In the genomic region with DNA sequence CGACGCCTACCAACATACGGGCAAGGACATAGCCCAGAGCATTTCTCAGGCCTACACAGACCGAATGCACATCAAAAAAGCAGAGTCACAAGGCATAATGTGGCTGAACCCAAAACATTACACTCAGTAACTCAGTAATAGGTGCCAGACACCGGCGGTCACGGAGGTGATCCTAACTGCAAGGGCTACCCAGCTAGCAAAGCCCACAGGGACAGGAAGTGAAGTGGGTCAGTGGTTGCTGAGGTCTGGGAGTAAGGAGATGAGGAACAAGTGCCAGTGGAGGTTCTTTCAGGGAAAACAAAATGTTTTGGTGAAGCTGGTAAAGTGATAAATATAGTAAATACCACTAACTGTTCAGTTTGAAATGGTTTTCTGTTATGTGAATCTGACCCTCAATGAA, we compare ENCODE assay signal across 21 mouse cellular contexts.
DNase-seq lines count a peak whose midpoint lies in the region; ATAC-seq lines count a peak whose summit lies in the region.
"Had no signal": no experiment of that assay in that cellular context is flagged by ENCODE, and none has a peak within 500 bp of the region (broad histone marks: within the 10 kb centered on the region; RNA-seq: fewer than 3 reads in every experiment).

No protein-coding gene starts in this region.

- H3K36me3 ChIP-seq in kidney, embryonic 16.5 days (ENCODE audit: insufficient read depth, low read length): peaks cover 55% of the 10 kb centered on the region
- H3K36me3 ChIP-seq in embryonic facial prominence, embryonic 11.5 days (replicated peaks; ENCODE audit: control insufficient read depth, insufficient read depth, low read depth, low read length): no peaks in the 10 kb centered on the region; the same call in 1 of the 2 replicates

- H3K4me1 ChIP-seq in kidney, embryonic 16.5 days (ENCODE audit: insufficient read depth, low read length): no peaks in the 10 kb centered on the region
- no peaks in the 10 kb centered on the region for H3K4me1 ChIP-seq in embryonic facial prominence, embryonic 11.5 days (ENCODE audit: control insufficient read depth, insufficient read depth, low read length)
- H3K4me1 ChIP-seq: embryonic facial prominence, embryonic 13.5 days; limb, embryonic 13.5 days; lung, embryonic 15.5 days; midbrain, embryonic 13.5 days had no signal

- H3K27ac ChIP-seq in kidney, embryonic 16.5 days (ENCODE audit: low read length): 0 out of 2 replicates have a peak overlapping the region, but pooled peaks have one; percentile 18
- H3K27ac ChIP-seq in embryonic facial prominence, embryonic 11.5 days (replicated peaks; ENCODE audit: low read depth, low read length): no peak overlapping the region
- H3K27ac ChIP-seq: embryonic facial prominence, embryonic 13.5 days; heart, adult 2 months; limb, embryonic 13.5 days; lung, embryonic 15.5 days; macrophage; midbrain, embryonic 13.5 days had no signal

- 87% methylated on average over 7 of the region's 7 CpGs for WGBS in kidney, embryonic 16.5 days
- 62% methylated on average over 7 of the region's 7 CpGs for WGBS in embryonic facial prominence, embryonic 11.5 days

- no peak overlapping the region for H3K9ac ChIP-seq in kidney, embryonic 16.5 days (replicated peaks; ENCODE audit: low read length)
- H3K9ac ChIP-seq in embryonic facial prominence, embryonic 11.5 days (replicated peaks; ENCODE audit: low read length): no peak overlapping the region
- H3K9ac ChIP-seq: embryonic facial prominence, embryonic 13.5 days; limb, embryonic 13.5 days; lung, embryonic 15.5 days; midbrain, embryonic 13.5 days had no signal

- no peaks in the 10 kb centered on the region for H3K9me3 ChIP-seq in kidney, embryonic 16.5 days (ENCODE audit: low read length)
- no peaks in the 10 kb centered on the region for H3K9me3 ChIP-seq in embryonic facial prominence, embryonic 11.5 days (replicated peaks; ENCODE audit: control insufficient read depth, low read length)
- H3K9me3 ChIP-seq: embryonic facial prominence, embryonic 13.5 days; limb, embryonic 13.5 days; lung, embryonic 15.5 days; midbrain, embryonic 13.5 days had no signal

- no peak for DNase-seq in kidney, adult 8-10 months
- peak; percentile 39 for DNase-seq in 416B (ENCODE audit: low read depth)
- peak; percentile 25 for DNase-seq in embryonic facial prominence, embryonic 11.5 days (ENCODE audit: low spot score)
- DNase-seq in ovary, postnatal 10 days (ENCODE audit: low spot score): no peak
- DNase-seq in layer of hippocampus, adult 9-10 months (ENCODE audit: low spot score): no peak
- DNase-seq: adrenal gland, postnatal 36 days; cerebellum, adult 18-20 months; gastrocnemius, postnatal 10 days; heart, adult 2 months; kidney, adult 18-20 months; right cerebral cortex, postnatal 14 days; spleen, adult 18-20 months; thymus, adult 2 months had no signal

- no peak for ATAC-seq in kidney, embryonic 16.5 days (ENCODE audit: low FRiP score, low TSS enrichment)
- no peak for ATAC-seq in embryonic facial prominence, embryonic 11.5 days (replicated peaks; ENCODE audit: insufficient number of reproducible peaks, low FRiP score, low TSS enrichment, low read depth)
- peak; percentile 86 for ATAC-seq in megakaryocyte progenitor cell, adult 5-6 weeks (replicated peaks; ENCODE audit: poor library complexity)
- ATAC-seq: forebrain, embryonic 14.5 days; midbrain, embryonic 13.5 days had no signal

- H3K27me3 ChIP-seq in kidney, embryonic 16.5 days (ENCODE audit: insufficient read depth, low read length): no peaks in the 10 kb centered on the region
- no peaks in the 10 kb centered on the region for H3K27me3 ChIP-seq in embryonic facial prominence, embryonic 11.5 days (ENCODE audit: control insufficient read depth, insufficient read depth, low read length)
- H3K27me3 ChIP-seq: embryonic facial prominence, embryonic 13.5 days; limb, embryonic 13.5 days; lung, embryonic 15.5 days; midbrain, embryonic 13.5 days had no signal

- no peak overlapping the region for H3K4me2 ChIP-seq in kidney, embryonic 16.5 days (replicated peaks; ENCODE audit: low read depth, low read length)
- H3K4me2 ChIP-seq in embryonic facial prominence, embryonic 11.5 days (ENCODE audit: low read depth, low read length): no peak overlapping the region
- H3K4me2 ChIP-seq: embryonic facial prominence, embryonic 13.5 days; limb, embryonic 13.5 days; lung, embryonic 15.5 days; midbrain, embryonic 13.5 days had no signal

- no peak overlapping the region for H3K4me3 ChIP-seq in kidney, embryonic 16.5 days (ENCODE audit: low read length)
- H3K4me3 ChIP-seq in embryonic facial prominence, embryonic 11.5 days (ENCODE audit: low read depth, low read length): no peak overlapping the region
- H3K4me3 ChIP-seq: embryonic facial prominence, embryonic 13.5 days; heart, adult 2 months; limb, embryonic 13.5 days; lung, embryonic 15.5 days; midbrain, embryonic 13.5 days had no signal

Comparison
In these comparisons a context has a peak if more than half of its experiments do, and no peak if none do; other contexts are left out.
1. DNase-seq: peak in 416B (single experiment) and embryonic facial prominence, embryonic 11.5 days (single experiment); none in kidney, adult 8-10 months (0 of 2), ovary, postnatal 10 days (single experiment) and layer of hippocampus, adult 9-10 months (single experiment).